Mouse (Mus musculus) heart, adult 11 months (tissue): ENCODE data around the gene Rnf2.
"Not testable (repeated sequence)": the region's sequence is repeated elsewhere in the genome, so short reads cannot be mapped to it uniquely, and the experiment has no call there.

Experiments used
- DNase-seq: peaks from one replicate; pipeline ENCODE4 v3.0.0; 2022

Gene Rnf2

DNA sequence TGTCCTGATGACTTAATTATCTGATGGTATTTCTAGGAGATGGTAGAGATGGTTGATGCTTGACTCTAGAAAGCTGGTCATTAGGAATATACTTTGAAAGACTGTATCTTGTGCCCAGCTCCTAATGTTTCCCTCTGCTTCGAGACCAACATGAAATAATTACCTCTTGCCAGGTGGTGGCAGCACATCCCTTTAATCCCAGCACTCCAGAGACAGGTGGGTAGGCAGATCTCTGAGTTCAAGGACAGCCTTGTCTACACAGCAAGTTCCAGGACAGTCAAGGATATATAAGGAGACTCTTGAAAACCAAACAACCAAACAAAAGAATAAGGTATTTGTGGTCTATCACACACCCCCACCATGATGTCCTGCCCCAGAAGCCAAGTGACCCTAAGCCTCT, 17.2 kb downstream of the Rnf2 start:
- peak; percentile 73 for DNase-seq

DNA sequence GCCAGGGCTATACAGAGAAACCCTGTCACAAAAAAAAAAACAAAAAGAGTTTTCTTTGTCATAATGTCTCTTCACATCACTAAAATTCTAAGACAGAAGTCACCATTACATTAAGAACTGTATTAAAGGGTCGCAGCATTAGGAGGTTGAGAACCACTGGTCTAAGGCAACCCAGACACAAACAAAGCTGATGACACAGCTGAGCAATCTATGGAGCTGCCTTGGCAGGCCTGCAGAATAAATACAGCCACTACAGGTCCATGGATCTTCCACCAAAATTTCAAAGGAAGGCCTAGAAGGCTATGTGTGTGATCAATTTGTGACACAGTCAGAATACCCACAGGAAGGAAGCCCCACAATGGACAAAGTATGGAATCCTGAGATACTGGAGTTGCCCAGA, 18.3 kb downstream of the Rnf2 start:
- peak; percentile 57 for DNase-seq

DNA sequence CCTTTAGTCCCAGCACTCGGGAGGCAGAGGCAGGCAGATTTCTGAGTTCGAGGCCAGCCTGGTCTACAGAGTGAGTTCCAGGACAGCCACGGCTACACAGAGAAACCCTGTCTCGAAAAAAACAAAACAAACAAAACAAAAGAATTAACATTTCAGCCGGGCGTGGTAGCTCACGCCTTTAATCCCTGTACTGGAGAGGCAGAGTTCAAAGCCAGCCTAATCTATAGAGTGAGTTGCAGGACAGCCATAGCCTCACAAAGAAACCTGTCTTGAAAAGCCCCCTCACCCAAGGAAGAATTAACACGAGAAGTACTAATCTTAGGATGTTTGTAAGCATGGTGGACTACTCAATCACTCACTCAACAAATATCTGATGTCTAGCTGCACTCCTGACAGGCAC, 28.4 kb downstream of the Rnf2 start:
- not testable (repeated sequence) for DNase-seq

DNA sequence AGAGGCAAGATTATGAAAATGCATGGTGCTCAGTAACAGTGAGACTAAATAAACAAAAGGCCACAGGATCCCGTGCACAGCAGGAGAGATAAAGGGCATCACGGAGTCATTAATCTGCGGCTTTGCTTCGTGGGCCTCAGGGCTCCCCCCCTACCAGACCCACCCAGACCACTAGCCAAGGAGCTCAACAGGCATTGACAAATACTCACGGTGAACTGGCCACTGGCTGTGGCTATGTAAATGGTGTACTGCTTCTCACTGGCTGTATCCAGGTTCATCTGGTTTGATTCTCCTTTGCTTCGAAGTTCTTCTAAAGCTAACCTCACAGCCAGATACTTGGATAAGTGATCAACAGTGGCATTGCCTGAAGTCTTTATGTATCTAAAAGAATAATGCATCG, 29.3 kb downstream of the Rnf2 start:
- DNase-seq: no peak

DNA sequence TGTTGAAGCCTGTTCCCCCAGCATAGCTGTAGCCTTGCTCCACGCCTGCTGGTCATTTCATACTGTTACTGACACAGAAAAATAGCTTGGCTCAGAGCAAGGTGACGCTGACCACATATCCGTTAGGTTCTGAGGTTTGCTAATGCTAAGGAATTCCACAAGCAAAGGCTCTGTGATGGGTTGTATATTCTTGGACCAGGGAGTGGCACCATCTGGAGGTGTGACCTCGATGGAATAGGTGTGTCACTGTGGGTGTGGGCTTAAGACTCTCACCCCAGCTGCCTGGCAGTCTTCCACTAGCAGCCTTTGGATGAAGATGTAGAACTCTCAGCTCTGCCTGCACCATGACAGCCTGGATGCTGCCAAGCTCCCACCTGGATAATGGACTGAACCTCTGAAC, 34.2 kb downstream of the Rnf2 start:
- DNase-seq: no peak

DNA sequence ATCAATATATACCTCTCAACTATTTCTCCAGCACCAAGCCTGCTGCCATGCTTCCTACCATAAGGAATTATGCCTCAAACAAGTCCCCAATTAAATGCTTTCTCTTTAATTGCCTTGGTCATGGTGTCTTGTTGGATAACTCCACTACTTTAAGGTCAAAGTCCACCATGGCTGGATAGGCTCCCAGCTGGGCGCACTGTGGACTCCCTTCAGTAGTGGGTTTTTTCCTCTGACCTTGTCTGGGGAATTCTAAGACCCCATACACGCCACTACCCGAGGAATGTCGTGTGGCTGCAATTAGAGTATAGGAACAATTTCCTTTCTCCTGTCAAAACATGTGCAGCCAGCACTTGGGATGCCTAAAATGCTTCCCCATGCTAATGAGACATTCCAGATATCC, 35.8 kb downstream of the Rnf2 start:
- DNase-seq: no peak

DNA sequence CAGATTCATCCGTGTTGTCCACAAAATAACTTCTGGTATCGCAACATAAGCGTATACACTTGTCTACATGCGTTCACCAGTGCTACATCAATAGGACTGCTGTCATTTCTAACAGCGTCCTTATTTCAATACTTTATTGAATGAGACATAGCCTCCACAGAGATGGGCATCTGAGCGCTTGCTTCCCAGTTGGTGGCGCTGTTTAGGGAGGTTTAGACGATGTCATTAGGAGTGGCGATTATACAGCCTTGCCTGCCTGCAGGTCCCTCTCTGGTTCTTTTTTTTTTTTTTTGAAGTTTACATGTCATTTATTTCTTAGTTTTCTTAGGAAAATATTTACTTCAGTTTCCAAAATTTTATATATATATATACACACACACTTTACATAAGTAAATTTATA, 39.5 kb downstream of the Rnf2 start:
- DNase-seq: no peak

DNA sequence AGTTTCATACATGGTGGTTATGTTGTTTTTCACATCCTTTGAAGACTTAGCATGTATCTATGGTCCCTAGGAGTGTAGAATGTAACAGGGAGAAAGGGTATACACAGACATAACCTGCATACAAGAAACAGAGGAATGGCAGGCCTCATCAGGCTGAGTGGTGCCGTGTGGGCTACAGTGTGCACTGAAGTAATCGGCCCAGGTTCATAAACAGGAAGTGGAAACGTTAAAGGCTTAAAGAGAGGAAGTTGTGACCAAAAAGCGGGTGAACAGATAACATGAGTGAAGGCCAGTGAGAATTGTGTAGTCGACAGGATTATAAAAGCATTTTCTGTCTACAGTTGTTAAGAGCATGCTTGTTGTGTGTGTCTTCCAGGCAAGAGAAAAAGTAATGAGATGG, 43.7 kb downstream of the Rnf2 start:
- DNase-seq: no peak

DNA sequence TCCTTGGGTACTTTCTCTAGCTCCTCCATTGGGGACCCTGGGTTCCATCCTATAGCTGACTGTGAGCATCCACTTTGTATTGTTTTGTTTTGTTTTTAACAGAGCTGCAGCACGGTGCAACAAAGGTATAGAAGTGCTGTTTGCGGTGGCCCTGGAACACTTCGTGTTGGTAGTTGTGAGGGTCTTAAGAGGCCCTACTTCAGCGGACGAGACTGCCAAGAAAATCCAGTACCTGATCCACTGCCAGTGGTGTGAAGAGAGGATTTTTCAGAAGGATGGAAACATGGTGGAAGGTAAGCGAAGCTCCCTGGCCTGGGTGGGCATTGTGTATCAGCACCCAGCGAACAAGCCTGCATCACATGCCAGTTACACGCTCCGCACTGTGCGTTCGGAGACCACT, 48.8 kb downstream of the Rnf2 start:
- DNase-seq: peak; percentile 76

DNA sequence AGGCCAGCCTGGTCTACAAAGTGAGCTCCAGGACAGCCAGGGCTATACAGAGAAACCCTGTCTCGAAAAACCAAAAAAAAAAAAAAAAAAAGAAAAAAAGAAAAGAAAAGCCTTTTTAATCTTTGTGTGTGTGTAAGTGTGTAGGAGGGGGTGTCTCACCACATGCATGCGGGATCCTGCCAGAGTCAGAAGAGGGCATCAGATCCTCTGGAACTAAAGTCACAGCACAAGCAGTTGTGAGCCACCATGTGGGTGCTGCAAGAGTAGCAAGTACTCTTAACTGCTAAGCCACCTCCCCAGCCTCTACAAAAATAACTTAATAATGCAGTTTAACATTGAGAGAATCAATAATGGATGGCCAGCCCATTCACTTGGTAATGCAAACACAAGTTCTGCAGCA, 49.9 kb downstream of the Rnf2 start:
- peak; percentile 74 for DNase-seq

DNA sequence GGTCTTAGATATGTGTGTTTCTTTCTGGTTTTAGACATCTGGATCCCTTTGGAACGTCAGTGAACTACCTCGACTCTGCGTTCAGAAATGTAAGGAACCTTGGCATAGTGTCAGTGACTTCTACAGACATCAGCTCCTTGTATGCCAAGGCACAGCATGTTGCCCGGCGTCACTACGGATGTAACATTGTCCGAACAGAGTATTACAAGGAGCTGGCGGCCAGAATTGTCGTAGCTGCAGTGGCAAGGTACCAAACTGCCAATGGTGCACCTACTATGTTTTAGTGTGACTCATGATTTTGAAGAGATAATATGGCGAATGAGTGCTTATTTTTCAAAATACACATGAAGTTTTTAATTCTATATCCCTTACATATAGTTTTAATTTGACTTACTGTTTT, 50.9 kb downstream of the Rnf2 start:
- DNase-seq: peak; percentile 77

DNA sequence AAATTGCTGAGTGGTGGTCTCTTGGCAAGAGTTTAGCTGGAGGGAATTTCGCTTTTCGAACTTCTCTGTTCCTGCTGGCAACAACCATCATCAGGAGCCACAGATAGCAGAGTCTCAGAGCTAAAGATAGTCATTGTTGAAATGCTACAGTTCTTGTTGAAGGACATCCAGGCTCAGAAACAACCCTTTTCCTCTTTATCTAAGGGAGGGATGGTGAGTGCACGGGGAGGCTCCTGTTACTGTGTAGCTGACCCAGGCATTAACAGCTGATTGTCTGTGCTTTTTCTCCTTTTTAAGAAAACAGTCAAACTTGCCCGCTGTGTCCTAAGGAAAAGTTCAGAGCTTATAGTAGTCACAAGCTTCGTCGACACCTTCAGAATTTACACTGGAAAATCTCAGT, 65.3 kb downstream of the Rnf2 start:
- DNase-seq: peak; percentile 80

DNA sequence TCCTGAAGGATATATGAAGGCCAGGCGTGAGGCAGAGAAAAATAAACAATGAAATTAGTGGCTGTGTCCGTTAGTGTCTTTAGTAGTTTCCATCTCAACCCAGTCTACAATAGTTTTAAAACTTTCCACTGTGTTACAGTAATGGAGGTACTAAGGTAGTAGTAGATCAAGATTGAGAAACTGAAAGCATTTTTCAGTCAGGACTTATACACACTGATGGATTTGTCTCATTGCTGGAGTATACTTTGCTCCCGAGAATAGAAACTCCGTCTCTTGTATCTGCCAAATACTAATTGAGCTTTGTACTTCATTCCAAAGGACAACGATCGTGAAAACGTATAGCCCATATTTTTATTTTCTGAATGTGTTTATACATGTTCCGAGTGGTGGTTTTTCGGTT, 71.4 kb downstream of the Rnf2 start:
- DNase-seq: no peak

DNA sequence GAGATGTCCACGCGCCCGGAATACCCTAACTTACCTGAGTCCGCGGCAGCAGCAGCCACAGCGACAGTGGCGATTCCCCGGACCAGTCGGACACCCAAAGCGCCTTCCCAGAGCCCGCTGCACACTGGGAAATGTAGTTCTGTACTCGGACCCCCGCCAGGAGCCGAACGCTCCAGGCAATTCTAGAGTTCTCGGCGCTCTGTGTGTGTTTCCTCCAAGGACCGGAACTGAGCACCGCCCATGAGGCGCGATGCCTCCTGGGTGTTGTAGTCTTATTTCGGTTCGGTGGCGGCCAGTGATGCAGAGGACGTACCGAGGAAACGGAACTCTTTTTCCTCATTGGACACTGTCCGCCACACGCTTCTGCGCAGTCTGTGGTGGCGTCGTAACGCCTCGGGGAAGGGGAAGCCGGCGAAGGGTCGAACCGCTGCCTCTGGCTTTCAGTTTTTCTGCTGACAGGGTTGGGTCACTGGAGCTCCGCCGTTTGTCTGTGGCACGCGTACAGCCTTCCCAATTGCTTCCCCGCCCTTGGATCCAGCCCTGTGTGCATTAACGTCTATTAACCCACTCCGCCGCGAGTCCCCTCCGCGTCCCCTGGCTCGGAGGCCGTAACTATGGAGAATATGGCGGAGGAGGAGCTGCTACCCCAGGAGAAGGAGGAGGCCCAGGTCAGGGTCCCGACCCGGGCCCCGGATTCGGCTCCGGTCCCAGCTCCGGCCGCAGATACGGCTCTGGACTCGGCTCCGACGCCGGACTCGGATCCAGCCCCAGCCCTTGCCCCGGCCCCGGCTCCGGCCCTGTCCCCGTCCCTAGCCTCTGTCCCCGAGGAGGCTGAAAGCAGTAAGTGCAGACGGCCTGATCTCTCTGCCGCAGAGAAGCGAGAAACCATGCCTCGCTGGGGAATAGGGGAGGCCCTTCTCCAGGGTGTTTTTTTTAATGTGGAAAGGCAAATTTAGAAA, 72.2 kb downstream of the Rnf2 start, which contains the start of the genes Swt1 and Trmt1l:
Gene Swt1, minus strand, starts transcription at position 193 of the 959 bp plus-strand sequence.
Gene Trmt1l, plus strand, starts transcription at position 280 of the 959 bp plus-strand sequence.
- DNase-seq: peak; percentile 100

DNA sequence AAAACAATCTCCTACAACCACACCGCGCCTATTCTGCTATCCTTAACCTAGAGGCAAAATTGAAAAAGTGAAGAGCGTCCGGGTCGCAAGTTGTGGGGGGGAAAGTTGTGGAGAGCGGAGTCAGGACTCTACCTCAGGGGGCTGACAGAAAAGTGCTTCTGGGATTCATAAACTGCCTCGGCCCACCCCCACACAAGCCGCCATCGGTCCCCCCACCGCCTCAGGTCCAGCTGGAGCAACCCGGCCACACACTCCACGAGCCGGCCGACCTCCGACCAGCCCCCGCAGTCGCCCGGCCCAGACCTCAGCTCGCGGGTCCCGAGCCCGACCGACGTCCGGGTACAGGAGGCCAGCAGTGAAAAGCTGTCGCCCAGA, 72.9 kb downstream of the Rnf2 start:
- DNase-seq: no peak

DNA sequence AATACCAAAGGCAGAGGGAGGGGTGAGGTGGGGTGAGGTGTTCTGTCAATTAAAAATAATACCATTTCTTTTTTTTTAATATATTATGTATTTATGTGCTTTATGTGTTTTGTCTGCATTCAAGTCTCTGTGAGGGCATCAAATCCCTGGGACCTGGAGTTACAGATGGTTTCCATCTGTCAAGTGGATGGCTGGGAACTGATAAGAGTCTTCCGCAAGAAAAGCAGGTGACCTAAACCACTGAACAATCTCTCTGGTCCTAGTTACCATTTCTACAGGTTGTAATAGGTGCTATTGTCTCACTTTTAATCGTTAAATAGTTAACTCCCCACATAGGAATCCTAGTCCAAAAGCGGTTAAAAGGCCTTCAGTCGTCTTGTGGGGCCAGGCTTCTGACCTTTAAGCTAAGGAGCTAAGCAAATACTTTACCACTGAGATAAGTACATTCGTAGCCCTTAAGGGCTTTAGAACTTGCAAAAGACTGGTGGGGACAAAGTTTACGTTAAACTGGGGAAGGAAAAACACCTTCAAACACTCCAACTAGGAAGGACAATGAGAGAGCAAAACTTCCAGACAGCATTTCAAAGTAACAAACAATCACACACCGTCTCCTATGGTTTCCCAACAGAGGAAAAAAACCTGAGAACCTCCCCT, 73.7 kb downstream of the Rnf2 start:
- DNase-seq: peak; percentile 74

DNA sequence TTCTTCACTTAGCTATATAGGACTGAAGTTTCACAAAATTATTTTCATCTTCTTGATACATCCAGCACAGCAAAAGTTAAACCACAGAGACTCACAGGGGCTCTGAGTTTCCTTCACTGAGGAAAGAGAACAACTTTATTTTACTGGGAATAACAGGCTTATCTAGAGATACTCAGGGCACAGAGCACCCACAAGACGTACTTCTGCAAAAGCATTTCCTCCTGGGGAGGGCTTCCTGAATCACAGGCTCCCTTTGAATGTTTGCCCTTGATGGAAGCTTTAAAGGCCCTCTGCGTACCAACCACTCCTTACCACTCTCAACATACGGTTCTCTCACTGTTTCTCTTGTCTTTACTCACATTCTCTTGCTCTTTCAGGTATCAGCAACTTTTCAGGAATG, 78.6 kb downstream of the Rnf2 start:
- DNase-seq: no peak

DNA sequence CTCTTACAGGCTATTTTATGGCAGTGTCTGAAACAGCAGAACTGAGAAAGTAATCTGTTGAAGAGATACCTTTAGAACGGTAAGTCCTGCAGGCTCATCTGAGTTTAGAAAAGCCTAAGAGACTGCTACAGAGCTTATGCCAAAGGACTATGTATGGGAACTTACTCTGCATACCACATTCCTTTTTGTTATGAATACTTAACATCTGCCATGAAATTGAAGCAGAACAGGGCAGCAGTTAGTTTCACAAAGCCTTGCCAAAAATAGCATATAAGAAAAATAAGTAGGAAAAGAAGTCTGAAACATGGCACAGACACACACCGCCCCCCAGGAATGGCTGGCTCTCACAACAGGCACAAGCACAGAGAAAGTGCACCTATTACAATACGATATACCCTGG, 90.9 kb downstream of the Rnf2 start:
- no peak for DNase-seq
